Mouse (Mus musculus): Measurements from ENCODE around the gene Hmg20b. TPM values are rescaled to one million over a fixed set of nuclear protein-coding genes. Genes with fewer than 3 reads are reported as not detected.

Gene Hmg20b
- polyA plus RNA-seq, 1 experiment: 80.2 TPM

GRCm38 (mm10) chr10:81323141-81323775, 27.0 kb downstream of the Hmg20b start:
- H3K4me2 ChIP-seq (ENCODE audit: low read depth): no peak overlapping the region
- peaks cover 10% of the 10 kb centered on the region for H3K36me3 ChIP-seq (ENCODE audit: control insufficient read depth, insufficient read depth)
- TF ChIP-seq SRF (IDR thresholded peaks at IDR 0.05; ENCODE audit: control insufficient read depth, insufficient read length, low read depth) (no peak), MAX (IDR thresholded peaks at IDR 0.05; ENCODE audit: low read depth) (no peak), POLR2A (IDR thresholded peaks at IDR 0.05; ENCODE audit: insufficient read length, low read depth) (no peak), REST (IDR thresholded peaks at IDR 0.05; ENCODE audit: insufficient read depth, insufficient read length) (no peak), CEBPB (IDR thresholded peaks at IDR 0.05; ENCODE audit: insufficient read depth, poor library complexity, severe bottlenecking) (no peak), E2F4 (IDR thresholded peaks at IDR 0.05; ENCODE audit: insufficient read depth) (no peak), USF1 (IDR thresholded peaks at IDR 0.05; ENCODE audit: low read depth) (no peak), TCF12 (IDR thresholded peaks at IDR 0.05; ENCODE audit: insufficient read depth, poor library complexity, severe bottlenecking) (no peak), MYOD1 (IDR thresholded peaks at IDR 0.05; ENCODE audit: control insufficient read depth in 1 of 3, insufficient read length in 2 of 3, low read depth in 2 of 3) (no peak), TCF3 (IDR thresholded peaks at IDR 0.05; ENCODE audit: insufficient read length, low read depth) (no peak), POLR2AphosphoS2 (IDR thresholded peaks at IDR 0.05; ENCODE audit: insufficient read length, low read depth) (no peak), MYOG (IDR thresholded peaks at IDR 0.05; ENCODE audit: control insufficient read depth in 1 of 3, insufficient read depth in 1 of 3, insufficient read length in 2 of 3, low read depth in 2 of 3) (no peak)
- H3K27me3 ChIP-seq (ENCODE audit: control insufficient read depth, insufficient read depth, insufficient read length): no peaks in the 10 kb centered on the region
- H3ac ChIP-seq (ENCODE audit: control insufficient read depth, insufficient read length): no peak overlapping the region
- H3K4me3 ChIP-seq: no peak overlapping the region
- peaks cover 19% of the 10 kb centered on the region for H3K79me2 ChIP-seq (ENCODE audit: control insufficient read depth, insufficient read depth)

GRCm38 (mm10) chr10:81322444-81322843, 27.8 kb downstream of the Hmg20b start:
- Histone ChIP-seq H3K36me3 (ENCODE audit: control insufficient read depth, insufficient read depth) (peaks cover 10% of the 10 kb centered on the region), H3K4me2 (ENCODE audit: low read depth) (peak overlapping the region; percentile 99)

GRCm38 (mm10) chr10:81321436-81321835, 28.8 kb downstream of the Hmg20b start:
- Histone ChIP-seq H3K4me3 (peak overlapping the region; percentile 69), H3K4me2 (ENCODE audit: low read depth) (peak overlapping the region; percentile 99), H3K79me2 (ENCODE audit: control insufficient read depth, insufficient read depth) (peaks cover 19% of the 10 kb centered on the region), H3ac (ENCODE audit: control insufficient read depth, insufficient read length) (peak overlapping the region; percentile 66), H3K27me3 (ENCODE audit: control insufficient read depth, insufficient read depth, insufficient read length) (no peaks in the 10 kb centered on the region), H3K36me3 (ENCODE audit: control insufficient read depth, insufficient read depth) (peaks cover 5% of the 10 kb centered on the region)
- TF ChIP-seq USF1 (IDR thresholded peaks at IDR 0.05; ENCODE audit: low read depth): no peak
- no peak for TF ChIP-seq REST (IDR thresholded peaks at IDR 0.05; ENCODE audit: insufficient read depth, insufficient read length)
- no peak for TF ChIP-seq MYOD1 (IDR thresholded peaks at IDR 0.05; ENCODE audit: control insufficient read depth in 1 of 3, insufficient read length in 2 of 3, low read depth in 2 of 3)
- peak; percentile 49 for TF ChIP-seq CEBPB (IDR thresholded peaks at IDR 0.05; ENCODE audit: insufficient read depth, poor library complexity, severe bottlenecking)
- TF ChIP-seq POLR2A (IDR thresholded peaks at IDR 0.05; ENCODE audit: insufficient read length, low read depth): no peak

More at GRCm38 (mm10) chr10:81322444-81322843, 27.8 kb downstream of the Hmg20b start:
- TF ChIP-seq MAX (IDR thresholded peaks at IDR 0.05; ENCODE audit: low read depth): no peak
- no peak for TF ChIP-seq MYOG (IDR thresholded peaks at IDR 0.05; ENCODE audit: control insufficient read depth in 1 of 3, insufficient read depth in 1 of 3, insufficient read length in 2 of 3, low read depth in 2 of 3)
- no peak for TF ChIP-seq TCF3 (IDR thresholded peaks at IDR 0.05; ENCODE audit: insufficient read length, low read depth)
- no peak for TF ChIP-seq TCF12 (IDR thresholded peaks at IDR 0.05; ENCODE audit: insufficient read depth, poor library complexity, severe bottlenecking)
- Histone ChIP-seq H3K4me3 (peak overlapping the region; percentile 69), H3K79me2 (ENCODE audit: control insufficient read depth, insufficient read depth) (peaks cover 19% of the 10 kb centered on the region), H3ac (ENCODE audit: control insufficient read depth, insufficient read length) (no peak overlapping the region), H3K27me3 (ENCODE audit: control insufficient read depth, insufficient read depth, insufficient read length) (no peaks in the 10 kb centered on the region)

DNA sequence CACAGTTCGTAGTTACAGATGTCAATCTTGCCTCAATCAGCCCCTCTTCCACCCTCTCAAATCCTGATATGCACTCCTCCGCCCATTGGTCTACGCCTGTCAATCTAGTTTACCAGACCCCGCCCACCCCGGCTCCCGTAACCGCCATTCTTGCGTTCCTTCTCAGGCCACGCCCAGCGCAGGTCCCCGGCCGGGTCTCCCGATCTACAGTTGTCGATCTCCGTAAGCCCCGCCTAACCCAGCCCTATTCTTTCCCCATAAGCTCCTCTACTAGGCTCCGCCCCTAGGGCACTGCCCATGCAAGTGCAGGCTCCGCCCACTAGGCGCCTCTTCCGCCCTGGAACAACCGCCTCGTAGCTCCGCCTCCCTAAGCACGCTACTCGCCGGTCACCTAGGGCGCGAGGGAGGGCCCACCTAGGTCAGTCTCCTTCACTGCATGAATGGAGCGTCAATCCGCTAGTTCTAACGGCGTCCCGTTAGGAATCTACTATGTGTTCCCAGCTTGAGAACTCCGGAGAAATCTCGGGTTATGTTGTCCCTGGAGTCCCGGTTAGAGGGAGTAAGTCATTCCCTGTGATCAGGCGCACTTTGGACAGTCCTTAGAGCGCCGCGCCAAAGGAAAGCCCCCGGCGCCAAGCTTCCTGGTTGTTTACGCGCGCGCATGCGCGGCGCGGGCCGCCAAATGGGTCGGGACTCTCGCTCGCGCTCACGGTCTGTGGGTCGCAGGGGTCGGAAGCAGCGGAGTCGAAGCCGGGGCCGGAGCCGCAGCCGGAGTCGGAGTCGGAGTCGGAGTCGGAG, 29.5 kb downstream of the Hmg20b start, which contains the start of gene Cactin:
Cactin (plus strand) TSS at position 554 of the 798 bp plus-strand sequence.
- Histone ChIP-seq H3K36me3 (ENCODE audit: control insufficient read depth, insufficient read depth) (no peaks in the 10 kb centered on the region), H3ac (ENCODE audit: control insufficient read depth, insufficient read length) (peak within 1 kb of the TSS; percentile 66), H3K4me3 (peak within 1 kb of the TSS; percentile 69), H3K4me2 (ENCODE audit: low read depth) (peak within 1 kb of the TSS; percentile 100), H3K27me3 (ENCODE audit: control insufficient read depth, insufficient read depth, insufficient read length) (no peaks in the 10 kb centered on the region), H3K79me2 (ENCODE audit: control insufficient read depth, insufficient read depth) (peaks cover 19% of the 10 kb centered on the region)
- TF ChIP-seq POLR2A (IDR thresholded peaks at IDR 0.05; ENCODE audit: insufficient read length, low read depth) (peak; percentile 68), SRF (IDR thresholded peaks at IDR 0.05; ENCODE audit: control insufficient read depth, insufficient read length, low read depth) (no peak), TCF12 (IDR thresholded peaks at IDR 0.05; ENCODE audit: insufficient read depth, poor library complexity, severe bottlenecking) (no peak), MYOD1 (IDR thresholded peaks at IDR 0.05; ENCODE audit: control insufficient read depth in 1 of 3, insufficient read length in 2 of 3, low read depth in 2 of 3) (no peak), E2F4 (IDR thresholded peaks at IDR 0.05; ENCODE audit: insufficient read depth) (peak; percentile 46), MAX (IDR thresholded peaks at IDR 0.05; ENCODE audit: low read depth) (peak; percentile 99), REST (IDR thresholded peaks at IDR 0.05; ENCODE audit: insufficient read depth, insufficient read length) (no peak), POLR2AphosphoS2 (IDR thresholded peaks at IDR 0.05; ENCODE audit: insufficient read length, low read depth) (peak; percentile 29), USF1 (IDR thresholded peaks at IDR 0.05; ENCODE audit: low read depth) (no peak), TCF3 (IDR thresholded peaks at IDR 0.05; ENCODE audit: insufficient read length, low read depth) (no peak), CEBPB (IDR thresholded peaks at IDR 0.05; ENCODE audit: insufficient read depth, poor library complexity, severe bottlenecking) (no peak), MYOG (IDR thresholded peaks at IDR 0.05; ENCODE audit: control insufficient read depth in 1 of 3, insufficient read depth in 1 of 3, insufficient read length in 2 of 3, low read depth in 2 of 3) (no peak)

Data from myocyte (in vitro differentiated cells).